Mouse (Mus musculus): Measurements from ENCODE around the gene Actr8. TPM values are rescaled to one million over a fixed set of nuclear protein-coding genes. Genes with fewer than 3 reads are reported as not detected.

Actr8 gene
- polyA plus RNA-seq, 1 experiment from 2014 or later: 68.4 TPM

- ATAC-seq (ENCODE audit: low read depth): no peak
- H3K27me3 ChIP-seq (ENCODE audit: control insufficient read depth, insufficient read depth, low read depth, low read length): no peaks in the 10 kb centered on the region
- no peaks in the 10 kb centered on the region for H3K9me3 ChIP-seq (ENCODE audit: control insufficient read depth, low read length)
- no peak overlapping the region for H3K9ac ChIP-seq (ENCODE audit: low read length)
- H3K4me1 ChIP-seq (replicated peaks; ENCODE audit: control insufficient read depth, insufficient read depth, low read length): no peaks in the 10 kb centered on the region
- H3K4me3 ChIP-seq (ENCODE audit: low read length): no peak overlapping the region
- H3K4me2 ChIP-seq (ENCODE audit: low read depth, low read length): no peak overlapping the region
- no peaks in the 10 kb centered on the region for H3K36me3 ChIP-seq (ENCODE audit: control insufficient read depth, insufficient read depth, low read length)
- no peak overlapping the region for H3K27ac ChIP-seq (ENCODE audit: low read length)
- 62% methylated on average over 9 of the region's 9 CpGs for WGBS
These were observed 41.8 kb downstream of the Actr8 start for GRCm38 (mm10) chr14:30019792-30020575.

GRCm38 (mm10) chr14:30022471-30022870 lies 44.3 kb downstream of the Actr8 start:
- H3K4me1 ChIP-seq (replicated peaks; ENCODE audit: control insufficient read depth, insufficient read depth, low read length): no peaks in the 10 kb centered on the region
- H3K9me3 ChIP-seq (ENCODE audit: control insufficient read depth, low read length): no peaks in the 10 kb centered on the region
- no peak overlapping the region for H3K4me2 ChIP-seq (ENCODE audit: low read depth, low read length)
- ATAC-seq (ENCODE audit: low read depth): no peak
- no peak overlapping the region for H3K4me3 ChIP-seq (ENCODE audit: low read length)
- no peak overlapping the region for H3K9ac ChIP-seq (ENCODE audit: low read length)
- H3K27ac ChIP-seq (ENCODE audit: low read length): no peak overlapping the region
- H3K36me3 ChIP-seq (ENCODE audit: control insufficient read depth, insufficient read depth, low read length): no peaks in the 10 kb centered on the region
- H3K27me3 ChIP-seq (ENCODE audit: control insufficient read depth, insufficient read depth, low read depth, low read length): no peaks in the 10 kb centered on the region
- 86% methylated on average over 6 of the region's 6 CpGs for WGBS

GRCm38 (mm10) chr14:30024387-30024786 lies 46.2 kb downstream of the Actr8 start:
- Histone ChIP-seq H3K4me1 (replicated peaks; ENCODE audit: control insufficient read depth, insufficient read depth, low read length) (no peaks in the 10 kb centered on the region), H3K9me3 (ENCODE audit: control insufficient read depth, low read length) (no peaks in the 10 kb centered on the region), H3K27me3 (ENCODE audit: control insufficient read depth, insufficient read depth, low read depth, low read length) (no peaks in the 10 kb centered on the region), H3K4me3 (ENCODE audit: low read length) (no peak overlapping the region), H3K27ac (ENCODE audit: low read length) (no peak overlapping the region), H3K36me3 (ENCODE audit: control insufficient read depth, insufficient read depth, low read length) (no peaks in the 10 kb centered on the region), H3K9ac (ENCODE audit: low read length) (no peak overlapping the region), H3K4me2 (ENCODE audit: low read depth, low read length) (no peak overlapping the region)
- 30% methylated on average over 7 of the region's 7 CpGs for WGBS
- no peak for ATAC-seq (ENCODE audit: low read depth)

- 53% methylated on average over 2 of the region's 2 CpGs for WGBS
These were observed 49.2 kb downstream of the Actr8 start for GRCm38 (mm10) chr14:30027378-30027777.

GRCm38 (mm10) chr14:30033405-30033804 lies 55.3 kb downstream of the Actr8 start:
- no peak for ATAC-seq (ENCODE audit: low read depth)
- no peaks in the 10 kb centered on the region; the same call in 1 of the 2 replicates for H3K36me3 ChIP-seq (ENCODE audit: control insufficient read depth, insufficient read depth, low read length)
- no peak overlapping the region for H3K27ac ChIP-seq (ENCODE audit: low read length)
- H3K9ac ChIP-seq (ENCODE audit: low read length): no peak overlapping the region
- H3K27me3 ChIP-seq (ENCODE audit: control insufficient read depth, insufficient read depth, low read depth, low read length): no peaks in the 10 kb centered on the region
- H3K9me3 ChIP-seq (ENCODE audit: control insufficient read depth, low read length): no peaks in the 10 kb centered on the region
- no peak overlapping the region for H3K4me2 ChIP-seq (ENCODE audit: low read depth, low read length)
- H3K4me1 ChIP-seq (replicated peaks; ENCODE audit: control insufficient read depth, insufficient read depth, low read length): no peaks in the 10 kb centered on the region
- H3K4me3 ChIP-seq (ENCODE audit: low read length): no peak overlapping the region
- WGBS: 62% methylated on average over 8 of the region's 8 CpGs

More at GRCm38 (mm10) chr14:30027378-30027777, 49.2 kb downstream of the Actr8 start:
- Histone ChIP-seq H3K27ac (ENCODE audit: low read length) (no peak overlapping the region), H3K4me1 (replicated peaks; ENCODE audit: control insufficient read depth, insufficient read depth, low read length) (no peaks in the 10 kb centered on the region), H3K9ac (ENCODE audit: low read length) (no peak overlapping the region), H3K27me3 (ENCODE audit: control insufficient read depth, insufficient read depth, low read depth, low read length) (no peaks in the 10 kb centered on the region), H3K4me3 (ENCODE audit: low read length) (no peak overlapping the region), H3K4me2 (ENCODE audit: low read depth, low read length) (no peak overlapping the region), H3K9me3 (ENCODE audit: control insufficient read depth, low read length) (no peaks in the 10 kb centered on the region), H3K36me3 (ENCODE audit: control insufficient read depth, insufficient read depth, low read length) (no peaks in the 10 kb centered on the region)
- no peak for ATAC-seq (ENCODE audit: low read depth)

- no peaks in the 10 kb centered on the region; the same call in 1 of the 2 replicates for H3K4me1 ChIP-seq (replicated peaks; ENCODE audit: control insufficient read depth, insufficient read depth, low read length)
- no peaks in the 10 kb centered on the region for H3K9me3 ChIP-seq (ENCODE audit: control insufficient read depth, low read length)
- H3K9ac ChIP-seq (ENCODE audit: low read length): no peak overlapping the region
- H3K27ac ChIP-seq (ENCODE audit: low read length): no peak overlapping the region
- no peak overlapping the region for H3K4me2 ChIP-seq (ENCODE audit: low read depth, low read length)
- H3K4me3 ChIP-seq (ENCODE audit: low read length): no peak overlapping the region
- H3K27me3 ChIP-seq (ENCODE audit: control insufficient read depth, insufficient read depth, low read depth, low read length): no peaks in the 10 kb centered on the region
- ATAC-seq (ENCODE audit: low read depth): no peak
- H3K36me3 ChIP-seq (ENCODE audit: control insufficient read depth, insufficient read depth, low read length): no peaks in the 10 kb centered on the region; the same call in 1 of the 2 replicates
- 84% methylated on average over 18 of the region's 18 CpGs for WGBS
These were observed 60.3 kb downstream of the Actr8 start for GRCm38 (mm10) chr14:30038431-30038830.

- Histone ChIP-seq H3K36me3 (ENCODE audit: control insufficient read depth, insufficient read depth, low read length) (no peaks in the 10 kb centered on the region; the same call in 1 of the 2 replicates), H3K9me3 (ENCODE audit: control insufficient read depth, low read length) (no peaks in the 10 kb centered on the region), H3K27me3 (ENCODE audit: control insufficient read depth, insufficient read depth, low read depth, low read length) (no peaks in the 10 kb centered on the region), H3K4me2 (ENCODE audit: low read depth, low read length) (no peak overlapping the region), H3K4me1 (replicated peaks; ENCODE audit: control insufficient read depth, insufficient read depth, low read length) (no peaks in the 10 kb centered on the region; the same call in 1 of the 2 replicates), H3K9ac (ENCODE audit: low read length) (no peak overlapping the region), H3K4me3 (ENCODE audit: low read length) (no peak overlapping the region), H3K27ac (ENCODE audit: low read length) (peak overlapping the region; percentile 23; the same call in 1 of the 2 replicates)
- WGBS: 46% methylated on average over 4 of the region's 4 CpGs
- peak; percentile 75 for ATAC-seq (ENCODE audit: low read depth)
These were observed 61.3 kb downstream of the Actr8 start for GRCm38 (mm10) chr14:30039413-30039812.

GRCm38 (mm10) chr14:30041836-30042235 lies 63.7 kb downstream of the Actr8 start:
- Histone ChIP-seq H3K4me2 (ENCODE audit: low read depth, low read length) (no peak overlapping the region), H3K9me3 (ENCODE audit: control insufficient read depth, low read length) (no peaks in the 10 kb centered on the region), H3K4me1 (replicated peaks; ENCODE audit: control insufficient read depth, insufficient read depth, low read length) (no peaks in the 10 kb centered on the region; the same call in 1 of the 2 replicates), H3K36me3 (ENCODE audit: control insufficient read depth, insufficient read depth, low read length) (no peaks in the 10 kb centered on the region), H3K4me3 (ENCODE audit: low read length) (no peak overlapping the region), H3K27ac (ENCODE audit: low read length) (no peak overlapping the region), H3K27me3 (ENCODE audit: control insufficient read depth, insufficient read depth, low read depth, low read length) (no peaks in the 10 kb centered on the region), H3K9ac (ENCODE audit: low read length) (no peak overlapping the region)
- no peak for ATAC-seq (ENCODE audit: low read depth)
- 87% methylated on average over 9 of the region's 9 CpGs for WGBS

GRCm38 (mm10) chr14:30043356-30043940 lies 65.3 kb downstream of the Actr8 start:
- H3K27me3 ChIP-seq (ENCODE audit: control insufficient read depth, insufficient read depth, low read depth, low read length): no peaks in the 10 kb centered on the region
- H3K4me3 ChIP-seq (ENCODE audit: low read length): no peak overlapping the region
- 62% methylated on average over 7 of the region's 7 CpGs for WGBS
- no peaks in the 10 kb centered on the region for H3K9me3 ChIP-seq (ENCODE audit: control insufficient read depth, low read length)
- H3K4me1 ChIP-seq (replicated peaks; ENCODE audit: control insufficient read depth, insufficient read depth, low read length): no peaks in the 10 kb centered on the region; the same call in 1 of the 2 replicates
- H3K27ac ChIP-seq (ENCODE audit: low read length): no peak overlapping the region
- no peak overlapping the region for H3K4me2 ChIP-seq (ENCODE audit: low read depth, low read length)
- peak; percentile 50; the same call in 1 of the 2 replicates for ATAC-seq (ENCODE audit: low read depth)
- H3K9ac ChIP-seq (ENCODE audit: low read length): no peak overlapping the region
- peaks cover 3% of the 10 kb centered on the region; the same call in 1 of the 2 replicates for H3K36me3 ChIP-seq (ENCODE audit: control insufficient read depth, insufficient read depth, low read length)
